Mouse (Mus musculus) heart, adult 18-20 months (tissue): ENCODE data around the gene Kank3. TPM values are rescaled to one million over a fixed set of nuclear protein-coding genes. Genes with fewer than 3 reads are reported as not detected.
A peak's percentile ranks its signal among the peaks of the same experiment; 100 is the strongest.
"Not testable (repeated sequence)": the region's sequence is repeated elsewhere in the genome, so short reads cannot be mapped to it uniquely, and the experiment has no call there.

ENCODE experiments used
- DNase-seq, 2 experiments: peaks; one replicate each; pipeline ENCODE4 v3.0.0; 2021 to 2022; ENCODE audit warnings: mixed read lengths in 1 of 2
- total RNA-seq, 2 experiments: library from RNA; stranded (reverse); gene quantifications; 2 replicates each; pipeline ENCODE4 v1.2.3; 2021

Gene Kank3
- total RNA-seq, 2 experiments from 2014 or later = 49.0 to 64.9 TPM

DNA sequence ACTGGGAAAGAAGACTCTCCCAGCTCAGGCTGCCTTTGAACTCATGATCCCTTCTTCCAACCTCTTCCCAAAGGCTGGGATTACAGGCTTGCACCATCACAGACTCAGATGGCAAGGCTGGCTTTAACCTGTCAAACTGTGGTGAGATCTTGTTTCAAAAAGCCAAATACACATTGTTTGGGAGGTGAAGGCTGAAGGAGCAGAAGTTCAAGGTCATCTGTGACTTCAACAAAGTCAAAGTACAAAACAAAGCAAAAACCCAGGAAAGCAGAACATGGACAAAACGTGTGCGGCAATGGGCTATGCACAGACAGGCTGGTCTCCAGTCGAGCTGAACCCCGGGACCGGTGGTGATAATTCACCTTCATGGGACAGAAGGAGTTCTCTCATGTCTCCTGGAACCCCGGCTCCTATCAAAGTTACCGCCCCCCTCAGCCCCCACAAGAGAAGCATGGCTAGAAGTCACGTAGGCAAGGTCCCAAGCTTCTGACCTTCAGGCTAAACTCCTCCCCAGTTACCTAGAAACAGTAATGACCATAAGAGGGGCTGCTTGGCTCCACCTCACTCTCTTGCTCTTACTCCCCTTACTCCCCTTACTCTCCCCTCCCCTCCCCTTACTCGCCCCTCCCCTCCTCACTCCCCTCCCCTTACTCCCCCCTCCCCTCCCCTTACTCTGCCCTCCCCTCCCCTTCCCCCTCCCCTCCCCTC, 3.0 kb upstream of the Kank3 start:
- DNase-seq = no peak

DNA sequence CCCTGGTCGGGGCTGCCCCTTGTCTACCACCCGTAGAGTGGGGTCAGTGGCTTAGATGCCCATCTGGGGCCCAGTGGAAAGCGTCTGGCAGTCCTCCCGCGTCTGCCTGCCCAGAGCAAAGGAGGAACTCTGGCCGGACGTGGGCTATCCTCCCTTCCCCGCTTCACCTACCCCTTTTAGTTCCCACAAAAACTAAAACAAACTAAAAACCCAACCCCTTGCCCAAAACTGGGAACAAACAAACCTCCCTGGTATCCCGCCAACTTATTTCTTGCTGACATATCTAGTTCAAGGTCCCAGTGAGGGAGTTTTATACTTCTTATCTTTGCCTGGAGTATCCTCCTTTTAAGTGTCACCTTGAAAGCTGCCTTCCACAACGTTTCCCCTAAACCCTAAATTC, 2.1 kb upstream of the Kank3 start:
- DNase-seq = no peak

DNA sequence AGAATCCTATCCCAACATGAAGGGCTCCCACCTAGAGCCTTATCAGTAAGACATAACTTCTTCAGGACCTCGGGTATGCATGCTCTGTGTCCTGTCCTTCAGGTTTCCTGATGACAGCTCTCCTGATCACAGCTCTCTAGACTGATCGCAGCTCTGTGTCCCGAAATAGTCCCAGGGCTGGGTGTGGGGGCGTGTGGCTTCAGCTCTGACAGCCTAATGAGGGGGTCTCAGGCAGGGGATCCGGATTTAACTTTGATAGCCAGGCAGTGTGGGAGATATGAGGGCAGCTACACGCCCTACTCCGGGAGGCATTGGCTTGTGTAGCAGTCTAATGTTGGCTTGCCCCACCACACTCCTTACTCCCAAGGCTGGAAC, 810 bp downstream of the Kank3 start:
- DNase-seq = no peak

DNA sequence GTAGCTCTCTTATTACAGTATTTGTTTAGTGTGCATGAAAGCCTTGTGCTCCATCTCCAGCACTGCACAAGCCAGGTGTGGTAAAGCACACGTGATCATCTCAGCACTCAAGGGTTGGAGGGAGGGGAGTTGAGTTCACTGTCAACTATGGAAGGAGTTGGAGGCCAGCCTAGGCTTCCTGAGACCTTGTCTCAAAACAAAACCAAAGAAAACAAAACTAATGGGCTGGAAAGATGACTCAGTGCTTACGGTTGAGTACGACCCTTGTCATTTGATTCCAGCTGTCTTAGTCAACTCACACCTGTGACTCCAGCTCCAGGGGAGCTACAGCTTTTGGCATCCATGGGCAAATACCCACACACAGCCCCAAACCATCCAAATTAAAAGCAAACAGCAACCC, 2.2 kb downstream of the Kank3 start:
- DNase-seq = peak in 1 of 2 experiments; percentile 77

DNA sequence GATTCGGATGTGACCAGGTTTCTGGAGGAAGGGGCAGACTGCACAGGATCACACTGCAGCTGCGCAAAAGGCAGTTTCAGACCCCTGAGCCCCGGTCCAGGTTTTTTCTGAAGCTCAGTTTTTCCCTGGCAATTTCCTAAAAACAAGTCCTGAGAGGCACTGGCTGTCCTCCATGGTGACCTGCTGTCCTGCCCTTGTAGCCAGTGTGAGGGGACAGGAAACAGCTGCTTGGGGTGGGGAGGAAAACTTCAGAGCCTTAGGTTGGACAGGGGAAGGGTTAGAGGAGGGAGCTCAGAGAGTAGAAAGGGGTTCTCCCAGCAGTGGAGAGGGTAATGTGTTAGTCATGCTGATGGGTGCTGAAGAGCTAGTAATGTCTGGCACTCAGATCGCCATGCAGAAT, 2.7 kb downstream of the Kank3 start:
- peak; percentile 72 to 91 for DNase-seq

DNA sequence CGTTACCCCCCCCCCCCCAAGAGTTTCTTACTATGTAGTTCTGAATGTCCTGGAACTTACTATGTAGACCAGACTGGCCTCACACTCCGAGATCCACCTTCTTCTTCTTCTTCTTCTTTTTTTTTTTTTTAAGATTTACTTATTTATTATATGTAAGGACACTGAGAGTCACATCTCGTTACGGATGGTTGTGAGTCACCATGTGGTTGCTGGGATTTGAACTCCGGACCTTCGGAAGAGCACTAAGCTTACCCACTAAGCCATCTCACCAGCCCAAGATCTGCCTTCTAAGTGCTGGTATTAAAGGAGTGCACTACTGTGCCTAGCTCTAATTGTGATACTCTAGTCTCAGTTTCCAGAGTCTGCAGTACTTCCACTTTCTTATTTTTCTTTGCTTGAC, 5.1 kb downstream of the Kank3 start:
- no peak for DNase-seq

DNA sequence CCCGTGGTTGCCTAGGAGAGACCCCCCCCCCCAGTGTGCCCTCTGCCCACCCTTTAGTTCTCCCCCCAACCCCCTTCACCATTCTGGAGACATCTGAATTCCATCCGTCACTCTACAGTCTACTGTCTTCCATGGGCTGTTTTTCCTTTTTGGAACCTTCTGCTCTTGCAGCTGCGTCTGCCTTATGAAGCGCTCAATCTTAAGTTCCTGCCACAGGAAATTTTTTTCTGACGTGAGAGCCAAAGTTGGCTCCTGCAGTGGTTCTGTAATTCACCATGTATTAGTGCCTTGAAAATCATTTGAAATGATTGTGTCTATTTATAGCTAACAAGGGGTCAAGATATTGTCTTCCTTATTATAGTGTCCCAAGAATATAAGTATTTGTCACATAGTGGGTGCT, 6.3 kb downstream of the Kank3 start:
- peak in 1 of 2 experiments; percentile 39 for DNase-seq

DNA sequence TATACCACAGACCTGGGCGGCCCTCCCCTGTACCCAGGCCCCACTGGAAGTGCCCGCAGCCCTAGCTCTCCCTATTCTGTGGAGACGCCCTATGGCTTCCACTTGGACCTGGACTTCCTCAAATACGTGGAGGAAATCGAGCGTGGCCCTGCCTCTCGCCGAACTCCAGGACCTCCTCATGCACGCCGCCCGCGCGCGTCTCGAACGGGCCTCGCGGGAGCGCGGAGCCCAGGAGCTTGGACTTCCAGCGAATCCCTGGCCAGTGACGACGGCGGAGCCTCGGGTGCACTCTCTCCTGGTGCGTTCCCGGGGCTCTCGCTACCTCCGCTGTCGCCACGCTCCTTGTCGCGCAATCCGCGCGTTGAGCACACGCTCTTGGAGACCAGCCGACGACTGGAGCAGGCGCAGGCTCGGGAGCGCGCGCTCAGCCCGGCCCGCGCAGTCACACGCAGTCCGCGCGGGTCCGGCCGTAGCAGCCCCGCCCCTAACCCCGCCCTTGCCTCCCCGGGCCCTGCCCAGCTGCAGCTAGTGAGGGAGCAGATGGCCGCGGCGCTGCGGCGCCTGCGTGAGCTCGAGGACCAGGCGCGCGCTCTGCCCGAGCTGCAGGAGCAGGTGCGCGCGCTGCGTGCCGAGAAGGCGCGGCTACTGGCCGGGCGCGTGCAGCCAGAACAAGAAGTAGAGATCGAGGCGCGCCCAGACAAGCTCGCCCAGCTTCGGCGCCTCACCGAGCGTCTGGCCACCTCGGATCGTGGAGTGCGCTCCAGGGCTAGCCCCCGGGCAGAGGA, 7.1 kb downstream of the Kank3 start:
- peak; percentile 86 to 94 for DNase-seq

DNA sequence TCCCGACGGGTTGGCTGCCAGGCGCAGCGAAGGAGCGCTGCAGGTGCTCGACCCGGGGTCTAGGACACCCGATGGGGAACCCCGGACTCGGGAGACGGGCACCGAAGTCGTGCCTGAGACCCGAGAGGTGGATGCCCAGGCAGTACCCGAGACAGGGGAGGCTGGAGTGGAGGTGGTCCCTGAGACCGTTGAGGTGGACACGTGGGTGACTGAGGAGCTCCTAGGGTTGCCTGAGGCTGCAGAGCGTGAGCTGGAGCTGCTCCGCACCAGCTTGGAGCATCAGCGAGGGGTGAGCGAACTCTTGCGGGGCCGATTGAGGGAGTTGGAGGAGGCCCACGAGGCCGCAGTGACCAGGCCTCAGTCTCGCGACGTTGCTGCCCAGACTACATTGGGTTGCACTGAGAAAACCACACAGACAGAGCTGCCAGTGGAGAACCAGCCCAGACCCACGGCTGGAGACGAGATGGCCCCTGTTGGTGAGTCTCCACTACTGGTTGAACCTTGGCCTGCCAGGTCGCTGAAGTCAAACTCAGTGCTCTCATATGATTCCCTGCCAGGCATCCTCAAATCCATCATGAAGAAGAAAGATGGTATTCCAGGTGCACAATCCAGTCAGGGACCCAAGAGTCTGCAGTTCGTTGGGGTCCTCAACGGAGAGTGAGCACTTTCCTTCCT, 7.8 kb downstream of the Kank3 start:
- no peak for DNase-seq

DNA sequence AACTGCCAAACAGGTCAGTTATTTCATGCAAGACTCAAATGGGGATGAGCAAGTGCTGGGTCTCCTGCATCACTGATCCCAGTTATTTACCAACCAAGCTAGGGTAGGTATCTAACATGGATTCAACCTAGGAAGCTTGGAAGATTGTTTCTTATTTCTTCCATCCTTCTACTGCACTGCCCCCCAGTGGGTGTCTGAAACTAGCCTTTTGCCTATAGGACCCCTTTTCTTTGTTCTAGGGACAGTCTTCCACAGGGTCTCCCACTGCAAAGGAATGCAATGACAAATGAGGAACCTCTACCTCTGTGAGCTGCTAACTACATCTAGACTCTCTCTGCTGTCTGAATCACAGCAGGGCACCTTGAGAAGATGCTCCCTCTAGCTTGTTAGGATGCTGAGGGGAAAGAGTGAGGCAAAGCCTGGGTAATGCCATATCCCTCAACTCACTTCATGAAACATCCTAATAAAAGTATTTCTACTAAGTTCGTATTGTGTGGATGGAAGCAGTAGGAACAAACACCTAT, 12.2 kb downstream of the Kank3 start:
- DNase-seq = no peak

DNA sequence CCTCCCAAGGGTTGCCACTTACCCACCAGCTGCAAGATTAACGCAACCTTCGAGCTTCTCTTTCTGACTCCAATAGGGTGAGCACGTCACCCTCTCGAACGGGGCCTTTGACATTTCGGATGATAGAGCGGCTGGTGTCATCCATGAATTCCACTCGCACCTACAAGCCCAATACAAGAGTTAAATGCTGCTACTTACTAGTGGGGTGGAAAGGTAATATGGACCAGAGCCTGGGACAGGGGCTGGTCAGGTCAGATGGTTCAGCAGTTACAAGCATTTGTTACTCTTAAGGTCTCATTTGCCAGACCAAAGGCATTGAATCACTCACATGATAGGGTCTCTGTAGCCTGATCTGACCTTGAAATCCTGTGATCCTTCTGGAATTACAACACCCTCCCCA, 12.9 kb downstream of the Kank3 start:
- not testable (repeated sequence) for DNase-seq

DNA sequence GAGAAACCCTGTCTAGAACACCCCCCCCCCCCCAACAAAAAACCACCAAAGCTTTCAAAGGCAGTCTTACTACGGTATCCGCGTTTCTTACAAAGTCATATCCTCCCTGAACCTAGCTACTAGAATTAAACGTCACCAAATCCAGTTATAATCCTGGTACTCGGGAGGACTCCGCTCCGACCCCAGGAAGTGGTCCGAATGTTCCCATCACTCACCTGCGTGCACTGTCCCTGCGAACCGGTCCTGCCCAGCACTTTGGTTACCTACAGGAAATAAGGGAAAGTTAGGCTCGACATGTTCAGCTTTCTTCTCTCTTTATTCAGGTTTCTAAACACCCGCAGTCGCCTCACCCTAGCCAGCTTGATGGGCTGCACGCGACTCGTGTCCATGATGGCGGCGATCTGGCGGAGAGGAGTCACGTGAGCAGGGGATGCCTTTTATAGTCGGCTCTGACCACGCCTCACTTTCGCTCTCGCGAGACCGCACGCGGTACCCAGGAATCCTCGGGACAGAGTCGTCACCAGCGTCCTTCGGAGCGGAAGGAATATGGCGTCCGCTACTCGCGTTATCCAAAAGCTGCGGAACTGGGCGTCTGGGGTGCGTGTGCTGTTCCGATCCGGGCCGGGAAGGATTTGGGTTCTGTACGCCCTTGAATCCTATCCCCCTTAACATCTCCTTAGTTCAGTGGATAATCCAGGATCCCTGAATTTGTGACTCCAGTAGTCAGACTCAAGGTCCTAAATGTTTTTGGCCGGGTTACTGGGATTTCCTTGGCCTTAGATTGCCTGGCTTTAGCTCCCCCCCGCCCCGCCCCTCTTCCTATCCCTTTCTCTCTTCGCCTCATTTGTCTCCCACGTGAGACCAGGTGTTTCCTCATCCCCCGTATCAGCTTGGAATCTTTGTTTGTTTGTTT, 14.0 kb downstream of the Kank3 start, which contains the start of the genes Rps28 and Ndufa7:
TSS of gene Rps28 (minus strand) at position 479 of the 913 bp plus-strand sequence.
TSS of gene Ndufa7 (plus strand) at position 489 of the 913 bp plus-strand sequence.
- DNase-seq = peak; percentile 99 to 100

DNA sequence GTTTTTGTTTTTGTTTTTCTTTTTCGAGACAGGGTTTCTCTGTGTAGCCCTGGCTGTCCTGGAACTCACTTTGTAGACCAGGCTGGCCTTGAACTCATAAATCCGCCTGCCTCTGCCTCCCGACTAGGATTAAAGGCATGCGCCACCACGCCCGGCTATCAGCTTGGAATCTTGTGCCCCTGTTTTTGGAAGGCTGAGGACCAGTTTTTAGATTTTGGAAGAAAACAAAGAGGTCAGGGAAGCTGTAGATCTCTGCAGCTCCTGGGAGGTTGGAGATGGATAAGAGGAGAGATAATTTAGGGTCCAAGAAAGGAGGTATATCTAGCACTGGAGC, 14.6 kb downstream of the Kank3 start:
- DNase-seq = not testable (repeated sequence)

DNA sequence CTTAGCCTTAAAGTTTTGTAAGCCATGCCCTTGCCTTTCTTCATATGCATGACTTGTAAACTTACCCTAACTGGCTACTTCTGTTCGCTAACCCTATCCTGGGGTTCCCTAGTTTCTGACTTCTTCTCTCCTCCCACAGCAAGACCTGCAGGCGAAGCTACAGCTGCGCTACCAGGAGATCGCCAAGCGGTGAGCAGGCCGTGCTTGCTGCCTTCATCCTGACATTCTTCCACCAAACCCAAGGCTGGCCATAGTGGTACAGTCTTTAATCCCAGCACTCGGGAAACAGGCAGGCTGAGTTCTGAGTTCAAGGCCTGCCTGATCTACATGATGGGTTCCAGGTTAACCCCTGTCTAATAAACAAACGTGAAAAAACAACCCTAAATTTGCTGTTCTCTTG, 15.1 kb downstream of the Kank3 start:
- no peak for DNase-seq

DNA sequence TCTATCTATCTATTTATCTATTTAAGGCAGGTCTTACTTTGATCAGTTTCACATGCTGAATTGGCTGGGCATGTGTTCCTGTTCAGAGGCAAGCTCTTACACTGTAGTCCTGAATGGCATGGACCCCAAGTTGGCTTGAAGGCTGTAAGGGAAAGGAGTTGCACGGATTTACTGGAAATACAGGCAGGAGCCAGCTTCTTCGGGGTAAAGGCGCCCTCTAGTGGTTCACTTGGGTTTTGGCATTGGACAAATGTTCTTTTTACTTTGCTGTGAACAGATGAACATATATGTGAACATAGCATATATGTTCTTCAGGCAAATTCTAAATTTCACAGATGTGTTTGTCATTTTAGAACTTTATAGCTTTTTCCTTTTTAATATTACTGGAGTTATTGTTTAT, 16.5 kb downstream of the Kank3 start:
- peak; percentile 79 to 86 for DNase-seq

DNA sequence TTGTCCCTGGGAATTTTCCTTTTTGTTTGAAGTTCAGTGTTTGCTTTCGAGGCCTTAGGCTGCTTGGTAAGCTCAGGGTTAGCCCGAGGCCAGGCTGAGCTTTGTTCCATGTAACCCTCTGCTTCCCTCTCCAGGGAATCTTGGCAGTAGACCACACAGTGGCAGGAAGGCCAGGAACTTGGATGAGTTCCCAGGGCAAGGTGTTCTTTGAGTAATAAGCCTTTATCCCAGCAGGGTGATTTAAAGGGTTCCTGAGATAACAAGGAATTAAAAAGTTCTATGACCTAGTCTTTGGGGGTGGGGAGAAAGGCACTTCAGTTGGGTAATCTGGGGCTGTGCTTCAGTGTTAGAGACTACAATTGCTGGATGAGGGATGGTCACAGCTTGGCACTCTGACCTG, 18.6 kb downstream of the Kank3 start:
- peak; percentile 86 to 93 for DNase-seq

DNA sequence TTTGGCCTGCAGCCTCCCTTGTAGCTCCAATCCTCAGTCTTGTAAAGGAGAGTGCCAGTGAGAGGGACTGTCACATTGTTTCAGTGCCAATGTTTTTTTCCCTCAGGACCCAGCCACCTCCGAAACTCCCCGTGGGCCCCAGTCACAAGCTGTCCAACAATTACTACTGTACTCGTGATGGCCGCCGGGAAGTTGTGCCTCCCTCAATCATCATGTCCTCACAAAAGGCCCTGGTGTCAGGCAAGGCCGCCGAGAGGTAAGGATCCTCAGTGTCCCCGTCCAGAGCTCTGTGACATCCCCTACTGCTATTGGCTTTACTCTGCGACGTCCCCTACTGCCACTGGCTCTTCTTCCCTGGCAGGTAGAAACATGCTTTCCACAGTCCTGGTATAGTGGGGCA, 19.2 kb downstream of the Kank3 start:
- no peak for DNase-seq

DNA sequence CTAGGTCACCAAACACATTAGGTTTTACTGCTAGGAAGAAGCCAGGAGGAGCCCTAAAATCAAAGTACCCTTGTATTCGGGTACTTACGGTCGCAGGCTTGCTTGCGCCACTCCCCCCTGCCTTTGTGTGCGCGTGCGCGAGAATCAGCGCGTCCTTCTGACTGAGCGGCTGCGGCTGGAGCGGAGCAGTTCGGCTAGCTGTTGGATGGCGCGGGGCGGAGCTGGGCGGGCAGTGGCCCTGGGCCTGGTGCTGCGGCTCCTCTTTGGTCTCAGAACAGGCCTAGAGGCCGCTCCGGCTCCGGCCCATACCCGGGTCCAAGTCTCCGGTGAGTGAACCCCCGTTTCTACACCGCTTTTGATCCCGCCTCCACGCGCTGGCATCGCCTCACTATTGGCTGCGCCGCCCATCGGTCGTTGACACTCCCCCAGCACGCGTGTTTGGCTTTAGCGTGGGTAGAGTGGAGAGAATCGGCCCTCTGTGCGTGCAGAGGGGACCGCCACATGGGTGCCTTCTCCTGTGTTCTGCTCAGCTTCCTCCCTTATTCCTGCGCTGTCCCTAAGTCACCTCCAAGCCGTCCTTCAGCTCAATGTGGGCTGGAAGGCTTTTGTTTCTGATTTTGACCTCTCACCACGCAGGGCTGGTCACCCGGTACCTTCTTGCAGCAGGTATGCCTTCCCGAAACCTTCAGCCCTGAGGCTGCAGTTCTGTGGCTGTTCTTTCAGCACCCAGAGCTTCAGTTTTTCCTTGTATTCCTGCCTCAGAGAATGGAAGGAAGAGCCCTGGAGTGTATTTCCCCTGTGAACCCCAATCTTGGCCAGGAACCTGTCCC, 32.9 kb downstream of the Kank3 start, which contains the start of gene Cd320:
TSS of gene Cd320 (plus strand) at position 126 of the 830 bp plus-strand sequence.
- DNase-seq = peak; percentile 95

DNA sequence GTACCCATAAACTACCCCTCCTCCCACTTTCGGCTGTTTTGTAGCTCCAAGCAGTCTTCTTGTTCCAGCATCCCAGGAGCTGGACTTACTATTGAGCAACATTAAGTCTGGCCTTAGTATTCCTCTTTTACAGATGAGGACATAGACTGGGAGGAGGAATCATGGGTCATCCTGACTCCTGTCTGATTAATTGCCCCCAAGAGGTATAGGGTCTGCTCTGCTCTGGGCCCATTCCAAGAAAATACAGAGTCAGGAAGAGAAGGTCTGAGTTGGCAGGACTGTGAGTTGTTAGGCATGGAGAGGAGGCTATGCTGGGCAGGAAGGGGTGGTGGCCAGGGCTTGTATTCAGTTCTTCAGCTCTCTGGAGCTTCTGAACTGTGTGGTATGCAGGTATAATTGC, 33.9 kb downstream of the Kank3 start:
- no peak for DNase-seq

DNA sequence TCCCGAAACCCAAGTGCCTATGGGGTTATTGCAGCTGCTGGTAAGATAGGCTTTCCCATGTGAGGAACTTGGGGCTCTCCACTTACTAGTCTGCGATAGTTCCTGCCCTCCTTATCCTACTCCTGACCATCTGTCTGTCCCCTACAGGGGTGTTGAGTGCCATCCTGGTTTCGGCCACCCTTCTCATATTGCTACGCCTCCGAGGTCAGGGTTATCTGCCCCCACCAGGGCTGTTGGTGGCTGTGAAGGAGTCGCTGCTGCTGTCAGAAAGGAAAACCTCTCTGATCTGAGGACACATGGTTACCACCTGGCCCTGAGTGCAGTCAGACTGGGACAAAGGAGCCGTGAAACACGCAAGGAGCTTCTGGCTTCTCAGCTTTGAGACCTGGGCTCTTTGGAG, 37.8 kb downstream of the Kank3 start:
- no peak for DNase-seq

DNA sequence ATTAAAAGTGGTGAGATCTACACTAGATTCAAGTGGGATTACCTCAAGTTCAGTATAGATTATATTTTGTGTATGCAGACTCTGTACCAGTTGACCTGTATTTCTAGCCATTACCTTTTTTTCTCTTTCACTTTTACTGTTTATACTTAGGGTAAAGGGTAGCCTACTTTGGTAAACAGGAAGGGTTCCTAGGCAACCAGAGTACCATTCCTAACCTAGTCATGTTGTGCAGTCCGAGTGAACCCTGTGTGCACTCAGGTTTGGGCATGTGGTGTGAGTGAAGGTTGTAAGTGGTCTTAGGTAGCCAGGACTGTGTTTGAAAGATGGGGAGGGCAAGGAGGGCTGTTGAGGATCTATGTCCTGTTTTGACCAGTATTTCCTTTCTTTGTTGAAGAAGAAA, 41.0 kb downstream of the Kank3 start:
- no peak for DNase-seq
